Mouse (Mus musculus): ENCODE data around the gene Adgrl2. TPM values are rescaled to one million over a fixed set of nuclear protein-coding genes. Genes with fewer than 3 reads are reported as not detected.

Gene Adgrl2
- total RNA-seq, 2 experiments from 2014 or later, result 62.4 to 80.4 TPM

DNA sequence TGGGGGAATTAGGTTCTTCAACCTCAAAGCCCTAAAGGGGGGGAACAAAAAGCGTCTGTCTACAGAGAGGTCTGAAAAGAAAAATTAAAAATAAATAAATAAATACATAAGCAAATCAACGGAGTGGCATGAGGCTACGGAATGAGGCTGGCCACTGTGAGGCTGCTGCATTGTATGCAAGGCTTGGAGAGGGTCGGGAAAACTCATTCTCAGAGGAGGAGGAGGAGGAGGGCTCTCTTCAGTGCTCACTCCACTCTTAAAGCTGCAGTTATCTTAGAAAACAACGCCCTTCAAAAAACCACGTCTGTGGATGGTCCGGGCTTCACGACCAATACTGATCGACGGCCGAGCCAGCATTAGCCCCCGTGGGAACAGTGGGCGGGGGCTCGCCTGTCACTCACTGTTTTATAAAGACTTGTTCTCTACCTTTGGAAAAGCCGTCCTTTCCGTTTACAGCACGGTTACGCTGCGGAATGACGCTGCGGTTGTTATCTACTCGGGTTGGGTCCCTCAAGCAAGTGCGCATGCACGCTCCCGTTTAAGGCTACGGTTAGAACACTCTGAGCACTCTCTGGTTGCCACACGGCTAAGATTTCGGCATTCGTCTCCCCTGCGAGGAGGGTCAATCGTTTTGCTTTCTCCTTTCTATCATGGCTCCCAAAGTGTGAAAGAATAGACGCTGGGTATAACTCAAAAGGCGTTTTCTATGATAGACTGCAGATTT lies 170.9 kb downstream of the Adgrl2 start:
- DNase-seq, result no peak

GRCm38 (mm10) chr3:148818414-148819105 lies 171.8 kb downstream of the Adgrl2 start:
- DNase-seq, result peak; percentile 71

DNA sequence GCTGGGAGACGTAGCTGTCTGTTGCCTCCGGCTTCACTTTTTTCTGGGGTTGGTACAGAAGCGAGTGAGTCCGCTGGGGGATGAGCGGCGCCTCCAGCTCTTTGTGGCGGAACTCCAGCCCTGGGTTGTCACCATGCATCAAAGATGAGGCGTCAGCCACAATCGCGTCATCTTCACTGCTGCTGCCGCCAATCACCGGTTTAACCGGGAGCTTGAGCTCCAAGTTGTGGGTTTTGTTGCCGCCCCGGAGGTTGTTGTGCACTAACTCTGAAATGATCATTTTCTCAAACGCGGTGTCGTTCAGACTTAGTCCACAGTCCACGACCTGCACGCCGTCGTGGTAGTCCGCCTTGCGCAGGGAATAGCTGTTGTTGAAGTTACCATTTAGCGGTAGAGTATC lies 172.9 kb downstream of the Adgrl2 start:
- no peak for DNase-seq

DNA sequence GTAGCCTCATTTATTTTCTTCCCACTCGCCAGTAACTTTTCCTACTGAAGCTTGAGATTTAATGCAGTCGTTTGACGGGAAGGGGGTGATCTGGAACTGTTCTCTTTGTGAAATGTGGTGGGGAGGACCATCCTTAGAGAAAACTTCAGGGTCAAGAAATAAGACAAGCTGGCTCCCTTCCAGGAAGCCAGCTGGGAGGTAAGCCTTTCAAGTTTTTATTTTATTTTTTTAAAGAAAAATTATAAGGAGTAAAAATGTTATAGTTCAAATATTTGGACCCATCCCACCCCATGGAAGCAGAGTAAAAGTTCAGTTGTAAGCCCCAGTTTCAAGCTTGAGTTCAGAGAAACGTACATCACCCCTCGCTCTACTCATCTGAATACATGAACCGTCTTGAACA lies 177.2 kb downstream of the Adgrl2 start:
- no peak for DNase-seq

GRCm38 (mm10) chr3:148812059-148812458 lies 178.3 kb downstream of the Adgrl2 start:
- DNase-seq, result no peak

- DNase-seq, result no peak
Observed at GRCm38 (mm10) chr3:148806977-148807376, 183.4 kb downstream of the Adgrl2 start.

GRCm38 (mm10) chr3:148793286-148793913 lies 197.0 kb downstream of the Adgrl2 start:
- no peak for DNase-seq

DNA sequence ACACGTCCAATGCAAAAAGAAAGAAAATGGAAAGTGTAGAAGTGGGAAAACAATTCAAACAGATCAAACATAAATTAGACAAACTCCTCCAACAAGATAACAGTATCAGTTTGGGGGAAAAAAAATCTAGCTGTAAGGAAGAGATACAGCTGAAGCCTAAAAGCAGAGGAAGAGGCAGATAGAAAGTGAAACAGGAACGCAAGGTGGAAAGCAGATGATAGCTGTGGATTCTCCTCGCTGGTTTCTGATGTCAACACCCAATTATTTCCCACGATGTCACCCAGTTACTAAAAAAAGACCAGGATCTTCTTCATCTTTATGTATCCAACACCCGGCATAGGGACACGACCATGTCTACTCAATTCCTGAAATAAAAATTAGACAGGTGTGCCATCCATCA lies 220.0 kb downstream of the Adgrl2 start:
- DNase-seq, result no peak

All from adrenal gland, postnatal 10 days (tissue).